Mouse (Mus musculus) embryonic facial prominence, embryonic 13.5 days (tissue): Measurements from ENCODE around the gene Spice1. TPM values are rescaled to one million over a fixed set of nuclear protein-coding genes. Genes with fewer than 3 reads are reported as not detected.
A peak's percentile ranks its signal among the peaks of the same experiment; 100 is the strongest.

Source experiments
- ATAC-seq: fragments of 200-750 bp; cut with Nextera tagmentation; 2 replicates; pipeline ENCODE4 v1.8.0; 2017; ENCODE audit warnings: low read depth; ENCODE audit not compliant: insufficient number of reproducible peaks, insufficient read depth, low FRiP score, low TSS enrichment
- H3K27ac ChIP-seq: fragments of 300-500 bp; sonication (generic); 2 replicates; pipeline ENCODE4 v1.5.1; 2015; ENCODE audit warnings: moderate library complexity, mild to moderate bottlenecking, inconsistent platforms
- H3K27me3 ChIP-seq: fragments of 300-500 bp; sonication (generic); 2 replicates; pipeline ENCODE4 v1.6.1; 2015; ENCODE audit warnings: mild to moderate bottlenecking, inconsistent platforms
- H3K36me3 ChIP-seq: fragments of 300-500 bp; sonication (generic); 2 replicates; pipeline ENCODE4 v1.6.1; 2015; ENCODE audit warnings: mild to moderate bottlenecking, inconsistent platforms
- H3K4me1 ChIP-seq: fragments of 300-500 bp; sonication (generic); 2 replicates; pipeline ENCODE4 v1.6.1; 2015; ENCODE audit warnings: inconsistent platforms
- H3K4me2 ChIP-seq: fragments of 300-500 bp; sonication (generic); 2 replicates; pipeline ENCODE4 v1.6.1; 2015; ENCODE audit warnings: moderate library complexity, mild to moderate bottlenecking, inconsistent platforms
- H3K4me3 ChIP-seq: fragments of 300-500 bp; sonication (generic); 2 replicates; pipeline ENCODE4 v1.5.1; 2015; ENCODE audit warnings: mild to moderate bottlenecking, inconsistent platforms
- H3K9ac ChIP-seq: fragments of 300-500 bp; sonication (generic); 2 replicates; pipeline ENCODE4 v1.6.1; 2015; ENCODE audit warnings: mild to moderate bottlenecking, inconsistent platforms
- H3K9me3 ChIP-seq: fragments of 300-500 bp; sonication (generic); 2 replicates; pipeline ENCODE4 v1.6.1; 2016; ENCODE audit warnings: inconsistent platforms
- WGBS: fragments of 180-500 bp; shearing (Covaris S2); methylation state at CpG from one replicate; pipeline ENCODE4 v1.1.7; 2015; ENCODE audit warnings: mixed read lengths; 5-methylcytosine and 5-hydroxymethylcytosine counted together
- polyA plus RNA-seq: library from polyadenylated mRNA; unstranded; fragments of >200 nt; fragmentation: Nextera tagmentation; extraction: Ambion mirVana; gene quantifications from 2 replicates; pipeline ENCODE4 v1.2.1, GENCODE M21; 2015

Gene Spice1
- polyA plus RNA-seq, 1 experiment from 2014 or later = 21.0 TPM

- Histone ChIP-seq H3K4me1 (peaks cover 17% of the 10 kb centered on the region), H3K36me3 (no peaks in the 10 kb centered on the region), H3K4me3 (peak overlapping the region; percentile 60), H3K4me2 (peak overlapping the region; percentile 100), H3K27ac (no peak overlapping the region), H3K27me3 (peaks cover 38% of the 10 kb centered on the region), H3K9ac (peak overlapping the region; percentile 77), H3K9me3 (no peaks in the 10 kb centered on the region)
- 8% methylated on average over 6 of the region's 6 CpGs for WGBS
- no peak for ATAC-seq
Observed at GRCm38 (mm10) chr16:44331671-44331994, 15.3 kb upstream of the Spice1 start.

- peaks cover 17% of the 10 kb centered on the region for H3K4me1 ChIP-seq
Observed at GRCm38 (mm10) chr16:44331995-44332860, 14.7 kb upstream of the Spice1 start.

GRCm38 (mm10) chr16:44332861-44333284, 14.0 kb upstream of the Spice1 start, which contains the start of gene Sidt1:
Sidt1 (minus strand) TSS chr16:44333196.
- no peak within 1 kb of the TSS for H3K27ac ChIP-seq
- WGBS = 5% methylated on average over 15 of the region's 15 CpGs
- no peak for ATAC-seq
- H3K27me3 ChIP-seq = peaks cover 38% of the 10 kb centered on the region
- no peaks in the 10 kb centered on the region for H3K36me3 ChIP-seq
- H3K4me1 ChIP-seq = peaks cover 17% of the 10 kb centered on the region
- peak within 1 kb of the TSS; percentile 77 for H3K9ac ChIP-seq
- peak within 1 kb of the TSS; percentile 100 for H3K4me2 ChIP-seq
- H3K9me3 ChIP-seq = no peaks in the 10 kb centered on the region
- peak within 1 kb of the TSS; percentile 60 for H3K4me3 ChIP-seq

More at GRCm38 (mm10) chr16:44331995-44332860, 14.7 kb upstream of the Spice1 start:
- H3K27me3 ChIP-seq = peaks cover 38% of the 10 kb centered on the region
- peak overlapping the region; percentile 100 for H3K4me2 ChIP-seq
- H3K27ac ChIP-seq = no peak overlapping the region
- peak overlapping the region; percentile 77 for H3K9ac ChIP-seq
- no peaks in the 10 kb centered on the region for H3K9me3 ChIP-seq
- 0 out of 2 replicates have a peak, but pooled peaks have one; percentile 20 for ATAC-seq
- no peaks in the 10 kb centered on the region for H3K36me3 ChIP-seq
- H3K4me3 ChIP-seq = peak overlapping the region; percentile 60
- WGBS = under 1% methylated on average over 60 of the region's 60 CpGs

- Histone ChIP-seq H3K36me3 (no peaks in the 10 kb centered on the region), H3K9me3 (no peaks in the 10 kb centered on the region), H3K27ac (no peak overlapping the region), H3K4me1 (peaks cover 6% of the 10 kb centered on the region; the same call in 1 of the 2 replicates), H3K4me3 (no peak overlapping the region), H3K27me3 (peaks cover 14% of the 10 kb centered on the region), H3K4me2 (no peak overlapping the region), H3K9ac (no peak overlapping the region)
- no peak for ATAC-seq
Observed at GRCm38 (mm10) chr16:44337541-44337940, 9.4 kb upstream of the Spice1 start.

- WGBS = 87% methylated on average over 4 of the region's 4 CpGs
- Histone ChIP-seq H3K36me3 (no peaks in the 10 kb centered on the region), H3K27me3 (no peaks in the 10 kb centered on the region), H3K4me1 (peaks cover 12% of the 10 kb centered on the region), H3K9me3 (no peaks in the 10 kb centered on the region), H3K4me2 (no peak overlapping the region), H3K27ac (no peak overlapping the region), H3K9ac (no peak overlapping the region), H3K4me3 (no peak overlapping the region)
- no peak for ATAC-seq
Observed at GRCm38 (mm10) chr16:44349801-44350397, 3.0 kb downstream of the Spice1 start.

- H3K27ac ChIP-seq = no peak overlapping the region
- WGBS = 74% methylated on average over 7 of the region's 7 CpGs
- no peak overlapping the region for H3K4me3 ChIP-seq
- no peaks in the 10 kb centered on the region for H3K4me1 ChIP-seq
- H3K4me2 ChIP-seq = no peak overlapping the region
- peaks cover 11% of the 10 kb centered on the region for H3K36me3 ChIP-seq
- H3K27me3 ChIP-seq = no peaks in the 10 kb centered on the region
- no peak overlapping the region for H3K9ac ChIP-seq
- no peak for ATAC-seq
- no peaks in the 10 kb centered on the region for H3K9me3 ChIP-seq
Observed at GRCm38 (mm10) chr16:44356291-44356690, 9.4 kb downstream of the Spice1 start.

- Histone ChIP-seq H3K4me3 (no peak overlapping the region), H3K27ac (no peak overlapping the region), H3K27me3 (no peaks in the 10 kb centered on the region), H3K4me1 (no peaks in the 10 kb centered on the region), H3K4me2 (no peak overlapping the region), H3K9me3 (no peaks in the 10 kb centered on the region), H3K36me3 (peaks cover 19% of the 10 kb centered on the region), H3K9ac (no peak overlapping the region)
- WGBS = 74% methylated on average over 4 of the region's 4 CpGs
- no peak for ATAC-seq
Observed at GRCm38 (mm10) chr16:44357571-44358268, 10.8 kb downstream of the Spice1 start.

GRCm38 (mm10) chr16:44361921-44362890, 15.3 kb downstream of the Spice1 start:
- ATAC-seq = no peak

GRCm38 (mm10) chr16:44365522-44365921, 18.6 kb downstream of the Spice1 start:
- Histone ChIP-seq H3K9me3 (no peaks in the 10 kb centered on the region), H3K4me2 (no peak overlapping the region), H3K36me3 (peaks cover 33% of the 10 kb centered on the region), H3K27me3 (no peaks in the 10 kb centered on the region), H3K27ac (no peak overlapping the region), H3K4me3 (no peak overlapping the region), H3K9ac (no peak overlapping the region), H3K4me1 (no peaks in the 10 kb centered on the region)
- no peak for ATAC-seq
- 87% methylated on average over 7 of the region's 7 CpGs for WGBS

More at GRCm38 (mm10) chr16:44361921-44362890, 15.3 kb downstream of the Spice1 start:
- Histone ChIP-seq H3K4me3 (no peak overlapping the region), H3K9me3 (no peaks in the 10 kb centered on the region), H3K27me3 (no peaks in the 10 kb centered on the region), H3K4me2 (no peak overlapping the region), H3K9ac (no peak overlapping the region), H3K27ac (no peak overlapping the region), H3K4me1 (no peaks in the 10 kb centered on the region), H3K36me3 (peaks cover 27% of the 10 kb centered on the region)
- 85% methylated on average over 10 of the region's 10 CpGs for WGBS

GRCm38 (mm10) chr16:44375459-44375858, 28.5 kb downstream of the Spice1 start:
- peaks cover 51% of the 10 kb centered on the region for H3K36me3 ChIP-seq
- no peak overlapping the region for H3K4me3 ChIP-seq
- WGBS = 85% methylated on average over 4 of the region's 4 CpGs
- peaks cover 2% of the 10 kb centered on the region; the same call in 1 of the 2 replicates for H3K4me1 ChIP-seq
- ATAC-seq = no peak
- H3K27ac ChIP-seq = no peak overlapping the region
- no peaks in the 10 kb centered on the region for H3K9me3 ChIP-seq
- H3K9ac ChIP-seq = no peak overlapping the region
- H3K27me3 ChIP-seq = no peaks in the 10 kb centered on the region
- H3K4me2 ChIP-seq = no peak overlapping the region

GRCm38 (mm10) chr16:44380006-44380405, 33.1 kb downstream of the Spice1 start:
- H3K36me3 ChIP-seq = peaks cover 32% of the 10 kb centered on the region
- H3K4me2 ChIP-seq = no peak overlapping the region
- H3K9ac ChIP-seq = no peak overlapping the region
- H3K4me3 ChIP-seq = no peak overlapping the region
- no peak overlapping the region for H3K27ac ChIP-seq
- 58% methylated on average over 4 of the region's 4 CpGs for WGBS
- no peaks in the 10 kb centered on the region for H3K9me3 ChIP-seq
- ATAC-seq = no peak
- H3K4me1 ChIP-seq = peaks cover 12% of the 10 kb centered on the region; the same call in 1 of the 2 replicates
- H3K27me3 ChIP-seq = no peaks in the 10 kb centered on the region
